Mouse (Mus musculus) cortical plate, adult 2 months (tissue): ENCODE measurements around the gene Lrrc10b.

Experiments used
- CTCF ChIP-seq: fragments of 200-500 bp; IDR thresholded peaks from 2 replicates; pipeline ENCODE4 v1.5.1; 2011; ENCODE audit warnings: mild to moderate bottlenecking, control low read depth, low read length; ENCODE audit not compliant: insufficient read depth; ENCODE audit errors: extremely low read depth
- POLR2A ChIP-seq: fragments of 200-500 bp; IDR thresholded peaks from 2 replicates; pipeline ENCODE4 v1.6.1; 2011; ENCODE audit warnings: mild to moderate bottlenecking, low read length, control low read depth; ENCODE audit not compliant: insufficient read depth; ENCODE audit errors: extremely low read depth

GRCm38 (mm10) chr19:10431410-10431809 lies 25.9 kb downstream of the Lrrc10b start:
- TF ChIP-seq CTCF: no peak
- no peak for TF ChIP-seq POLR2A
